Mouse (Mus musculus) liver, embryonic 15.5 days (tissue): Measurements from ENCODE around the gene Nrxn3. TPM values are rescaled to one million over a fixed set of nuclear protein-coding genes. Genes with fewer than 3 reads are reported as not detected.

Source experiments
- ATAC-seq: fragments of 200-750 bp; cut with Nextera tagmentation; 2 replicates; pipeline ENCODE4 v1.8.0; 2017; ENCODE audit warnings: moderate number of reproducible peaks, mild to moderate bottlenecking, moderate library complexity; ENCODE audit not compliant: insufficient read depth
- H3K27ac ChIP-seq: fragments of 300-500 bp; sonication (generic); replicated peaks from 2 replicates; pipeline ENCODE4 v1.5.1; 2015; ENCODE audit warnings: mild to moderate bottlenecking, inconsistent platforms
- H3K27me3 ChIP-seq: fragments of 300-500 bp; sonication (generic); 2 replicates; pipeline ENCODE4 v1.6.1; 2015; ENCODE audit warnings: mild to moderate bottlenecking, inconsistent platforms
- H3K36me3 ChIP-seq: fragments of 300-500 bp; sonication (generic); replicated peaks from 2 replicates; pipeline ENCODE4 v1.6.1; 2015; ENCODE audit warnings: moderate library complexity, mild to moderate bottlenecking, inconsistent platforms
- H3K4me1 ChIP-seq: fragments of 300-500 bp; sonication (generic); replicated peaks from 2 replicates; pipeline ENCODE4 v1.6.1; 2015; ENCODE audit warnings: inconsistent platforms
- H3K4me2 ChIP-seq: fragments of 300-500 bp; sonication (generic); 2 replicates; pipeline ENCODE4 v1.6.1; 2015; ENCODE audit warnings: moderate library complexity, mild to moderate bottlenecking, inconsistent platforms
- H3K4me3 ChIP-seq: fragments of 300-500 bp; sonication (generic); replicated peaks from 2 replicates; pipeline ENCODE4 v1.5.1; 2015; ENCODE audit warnings: mild to moderate bottlenecking, inconsistent platforms
- H3K9ac ChIP-seq: fragments of 300-500 bp; sonication (generic); 2 replicates; pipeline ENCODE4 v1.6.1; 2015; ENCODE audit warnings: moderate library complexity, mild to moderate bottlenecking, inconsistent platforms
- H3K9me3 ChIP-seq: fragments of 300-500 bp; sonication (generic); replicated peaks from 2 replicates; pipeline ENCODE4 v1.6.1; 2016; ENCODE audit warnings: inconsistent platforms
- WGBS: fragments of 180-500 bp; shearing (Covaris S2); methylation state at CpG from one replicate; pipeline ENCODE4 v1.1.7; 2015; ENCODE audit warnings: mixed read lengths; ENCODE audit not compliant: insufficient replicate concordance; 5-methylcytosine and 5-hydroxymethylcytosine counted together
- polyA plus RNA-seq: library from polyadenylated mRNA; unstranded; fragments of >200 nt; fragmentation: Nextera tagmentation; extraction: Ambion mirVana; gene quantifications from 2 replicates; pipeline ENCODE4 v1.2.1, GENCODE M21; 2015

The Nrxn3 gene
- polyA plus RNA-seq, 1 experiment from 2014 or later, result 0.38 TPM

- Histone ChIP-seq H3K4me1 (no peaks in the 10 kb centered on the region), H3K9ac (no peak overlapping the region), H3K36me3 (no peaks in the 10 kb centered on the region), H3K4me3 (no peak overlapping the region), H3K9me3 (no peaks in the 10 kb centered on the region), H3K4me2 (no peak overlapping the region), H3K27me3 (no peaks in the 10 kb centered on the region), H3K27ac (no peak overlapping the region)
- 67% methylated on average over 4 of the region's 4 CpGs for WGBS
- ATAC-seq, result no peak
These were observed 203.6 kb downstream of the Nrxn3 start for GRCm38 (mm10) chr12:88926306-88926705.

- no peak overlapping the region for H3K4me3 ChIP-seq
- H3K9ac ChIP-seq, result no peak overlapping the region
- H3K27ac ChIP-seq, result no peak overlapping the region
- H3K9me3 ChIP-seq, result no peaks in the 10 kb centered on the region
- WGBS, result 44% methylated on average over 4 of the region's 4 CpGs
- no peaks in the 10 kb centered on the region for H3K27me3 ChIP-seq
- H3K4me1 ChIP-seq, result no peaks in the 10 kb centered on the region
- H3K36me3 ChIP-seq, result no peaks in the 10 kb centered on the region
- H3K4me2 ChIP-seq, result no peak overlapping the region
- no peak; the same call in 1 of the 2 replicates for ATAC-seq
These were observed 209.0 kb downstream of the Nrxn3 start for GRCm38 (mm10) chr12:88931713-88932112.

GRCm38 (mm10) chr12:88939679-88940078 lies 217.0 kb downstream of the Nrxn3 start:
- no peak for ATAC-seq

GRCm38 (mm10) chr12:88944967-88945366 lies 222.3 kb downstream of the Nrxn3 start:
- H3K9ac ChIP-seq, result no peak overlapping the region
- H3K27ac ChIP-seq, result no peak overlapping the region
- 34% methylated on average over 3 of the region's 3 CpGs for WGBS
- H3K9me3 ChIP-seq, result no peaks in the 10 kb centered on the region
- H3K4me3 ChIP-seq, result no peak overlapping the region
- no peak overlapping the region for H3K4me2 ChIP-seq
- H3K4me1 ChIP-seq, result no peaks in the 10 kb centered on the region
- H3K27me3 ChIP-seq, result no peaks in the 10 kb centered on the region
- no peak for ATAC-seq
- no peaks in the 10 kb centered on the region for H3K36me3 ChIP-seq

More at GRCm38 (mm10) chr12:88939679-88940078, 217.0 kb downstream of the Nrxn3 start:
- no peak overlapping the region for H3K9ac ChIP-seq
- H3K27ac ChIP-seq, result no peak overlapping the region
- H3K4me3 ChIP-seq, result no peak overlapping the region
- H3K27me3 ChIP-seq, result no peaks in the 10 kb centered on the region
- 57% methylated on average over 2 of the region's 2 CpGs for WGBS
- no peaks in the 10 kb centered on the region for H3K9me3 ChIP-seq
- no peak overlapping the region for H3K4me2 ChIP-seq
- H3K4me1 ChIP-seq, result no peaks in the 10 kb centered on the region
- no peaks in the 10 kb centered on the region for H3K36me3 ChIP-seq

- no peaks in the 10 kb centered on the region for H3K27me3 ChIP-seq
- 55% methylated on average over 2 of the region's 2 CpGs for WGBS
- no peaks in the 10 kb centered on the region for H3K9me3 ChIP-seq
- no peak overlapping the region for H3K4me2 ChIP-seq
- no peaks in the 10 kb centered on the region for H3K4me1 ChIP-seq
- no peak overlapping the region for H3K4me3 ChIP-seq
- no peak overlapping the region for H3K9ac ChIP-seq
- no peaks in the 10 kb centered on the region for H3K36me3 ChIP-seq
- H3K27ac ChIP-seq, result no peak overlapping the region
- no peak for ATAC-seq
These were observed 227.2 kb downstream of the Nrxn3 start for GRCm38 (mm10) chr12:88949870-88950269.

- Histone ChIP-seq H3K27me3 (no peaks in the 10 kb centered on the region), H3K36me3 (no peaks in the 10 kb centered on the region)
These were observed 230.4 kb downstream of the Nrxn3 start for GRCm38 (mm10) chr12:88952937-88953600.

GRCm38 (mm10) chr12:88953801-88954200 lies 231.1 kb downstream of the Nrxn3 start:
- Histone ChIP-seq H3K9me3 (no peaks in the 10 kb centered on the region), H3K4me2 (no peak overlapping the region), H3K4me1 (no peaks in the 10 kb centered on the region), H3K27me3 (no peaks in the 10 kb centered on the region), H3K9ac (no peak overlapping the region), H3K4me3 (no peak overlapping the region), H3K36me3 (no peaks in the 10 kb centered on the region), H3K27ac (no peak overlapping the region)
- 45% methylated on average over 4 of the region's 4 CpGs for WGBS
- no peak for ATAC-seq

More at GRCm38 (mm10) chr12:88952937-88953600, 230.4 kb downstream of the Nrxn3 start:
- Histone ChIP-seq H3K9ac (no peak overlapping the region), H3K27ac (no peak overlapping the region), H3K9me3 (no peaks in the 10 kb centered on the region), H3K4me1 (no peaks in the 10 kb centered on the region), H3K4me3 (no peak overlapping the region), H3K4me2 (no peak overlapping the region)
- 46% methylated on average over 7 of the region's 7 CpGs for WGBS
- no peak for ATAC-seq

GRCm38 (mm10) chr12:88957431-88957830 lies 234.8 kb downstream of the Nrxn3 start:
- H3K36me3 ChIP-seq, result no peaks in the 10 kb centered on the region
- no peaks in the 10 kb centered on the region for H3K27me3 ChIP-seq
- no peak overlapping the region for H3K27ac ChIP-seq
- H3K4me3 ChIP-seq, result no peak overlapping the region
- no peak for ATAC-seq
- no peak overlapping the region for H3K9ac ChIP-seq
- H3K9me3 ChIP-seq, result no peaks in the 10 kb centered on the region
- WGBS, result 62% methylated on average over 3 of the region's 3 CpGs
- no peaks in the 10 kb centered on the region for H3K4me1 ChIP-seq
- no peak overlapping the region for H3K4me2 ChIP-seq

GRCm38 (mm10) chr12:88960817-88961216 lies 238.1 kb downstream of the Nrxn3 start:
- Histone ChIP-seq H3K27ac (no peak overlapping the region), H3K4me2 (no peak overlapping the region), H3K9me3 (no peaks in the 10 kb centered on the region), H3K4me3 (no peak overlapping the region), H3K27me3 (no peaks in the 10 kb centered on the region), H3K36me3 (no peaks in the 10 kb centered on the region), H3K4me1 (no peaks in the 10 kb centered on the region), H3K9ac (no peak overlapping the region)
- 74% methylated on average over 1 of the region's 1 CpGs for WGBS
- ATAC-seq, result no peak

- Histone ChIP-seq H3K27ac (no peak overlapping the region), H3K4me1 (no peaks in the 10 kb centered on the region), H3K9me3 (no peaks in the 10 kb centered on the region), H3K36me3 (no peaks in the 10 kb centered on the region), H3K9ac (no peak overlapping the region), H3K4me3 (no peak overlapping the region), H3K27me3 (0 out of 2 replicates have a peak, but pooled peaks cover 4% of the 10 kb centered on the region), H3K4me2 (no peak overlapping the region)
- ATAC-seq, result no peak
- 64% methylated on average over 4 of the region's 4 CpGs for WGBS
These were observed 243.7 kb downstream of the Nrxn3 start for GRCm38 (mm10) chr12:88966329-88966728.

GRCm38 (mm10) chr12:88976621-88977020 lies 253.9 kb downstream of the Nrxn3 start:
- Histone ChIP-seq H3K27ac (no peak overlapping the region), H3K4me3 (no peak overlapping the region), H3K36me3 (no peaks in the 10 kb centered on the region), H3K4me1 (no peaks in the 10 kb centered on the region), H3K9ac (no peak overlapping the region), H3K27me3 (peaks cover 4% of the 10 kb centered on the region; the same call in 1 of the 2 replicates), H3K4me2 (no peak overlapping the region), H3K9me3 (no peaks in the 10 kb centered on the region)
- WGBS, result 52% methylated on average over 2 of the region's 2 CpGs
- no peak for ATAC-seq
